Mouse (Mus musculus) limb, embryonic 14.5 days (tissue): Measurements from ENCODE around the gene Prune2. TPM values are rescaled to one million over a fixed set of nuclear protein-coding genes. Genes with fewer than 3 reads are reported as not detected.

ENCODE experiments used
- ATAC-seq: fragments of 200-750 bp; cut with Nextera tagmentation; 2 replicates; pipeline ENCODE4 v1.8.0; 2017; ENCODE audit warnings: low read depth, moderate number of reproducible peaks, moderate TSS enrichment; ENCODE audit not compliant: low FRiP score
- DNase-seq: peaks from one replicate; pipeline ENCODE4 v3.0.0-alpha.2; 2015; ENCODE audit warnings: low spot score
- H3K27ac ChIP-seq: fragments of 300-500 bp; sonication (generic); replicated peaks from 2 replicates; pipeline ENCODE4 v1.5.1; 2014; ENCODE audit warnings: low read depth, mild to moderate bottlenecking, low read length, moderate library complexity, mixed read lengths
- H3K27me3 ChIP-seq: fragments of 300-500 bp; sonication (generic); 2 replicates; pipeline ENCODE4 v1.6.1; 2014; ENCODE audit warnings: low read length, mixed read lengths; ENCODE audit not compliant: control insufficient read depth, insufficient read depth
- H3K36me3 ChIP-seq: fragments of 300-500 bp; sonication (generic); 2 replicates; pipeline ENCODE4 v1.6.1; 2014; ENCODE audit warnings: mild to moderate bottlenecking, low read length, moderate library complexity, mixed read lengths; ENCODE audit not compliant: control insufficient read depth, insufficient read depth
- H3K4me1 ChIP-seq: fragments of 300-500 bp; sonication (generic); 2 replicates; pipeline ENCODE4 v1.6.1; 2014; ENCODE audit warnings: antibody characterized with exemption, low read length, mixed read lengths; ENCODE audit not compliant: control insufficient read depth, insufficient read depth
- H3K4me2 ChIP-seq: fragments of 300-500 bp; sonication (generic); replicated peaks from 2 replicates; pipeline ENCODE4 v1.6.1; 2014; ENCODE audit warnings: low read depth, mild to moderate bottlenecking, low read length, moderate library complexity; ENCODE audit not compliant: severe bottlenecking
- H3K4me3 ChIP-seq: fragments of 300-500 bp; sonication (generic); replicated peaks from 2 replicates; pipeline ENCODE4 v1.5.1; 2014; ENCODE audit warnings: low read length
- H3K9ac ChIP-seq: fragments of 300-500 bp; sonication (generic); 2 replicates; pipeline ENCODE4 v1.6.1; 2014; ENCODE audit warnings: mild to moderate bottlenecking, low read depth, low read length, moderate library complexity; ENCODE audit not compliant: severe bottlenecking
- H3K9me3 ChIP-seq: fragments of 300-500 bp; sonication (generic); 2 replicates; pipeline ENCODE4 v1.6.1; 2016; ENCODE audit warnings: low read length; ENCODE audit not compliant: control insufficient read depth
- POLR2A ChIP-seq: fragments of 200-500 bp; IDR thresholded peaks from 2 replicates; pipeline ENCODE4 v1.8.0; 2012; ENCODE audit warnings: inconsistent platforms, mild to moderate bottlenecking, moderate library complexity, borderline replicate concordance; ENCODE audit not compliant: insufficient read depth, insufficient read length; ENCODE audit errors: extremely low read depth
- WGBS: fragments of 180-500 bp; shearing (Covaris S2); extraction: QIAGEN DNeasy Blood & Tissue Kit; methylation state at CpG from one replicate; pipeline ENCODE4 v1.1.7; 2014; 5-methylcytosine and 5-hydroxymethylcytosine counted together
- polyA plus RNA-seq, 2 experiments: library from polyadenylated mRNA; depleted of rRNA in 1 of 2; stranded (reverse) in 1 of 2; unstranded in 1 of 2; fragments of >200 nt; fragmentation: Nextera tagmentation in 1 of 2; extraction: Ambion mirVana in 1 of 2; gene quantifications; 2 replicates each; pipeline versions ENCODE4 v1.2.1 to v1.2.3; 2012 to 2014

Gene Prune2
- polyA plus RNA-seq, 2 experiments: 2.1 to 2.3 TPM

DNA sequence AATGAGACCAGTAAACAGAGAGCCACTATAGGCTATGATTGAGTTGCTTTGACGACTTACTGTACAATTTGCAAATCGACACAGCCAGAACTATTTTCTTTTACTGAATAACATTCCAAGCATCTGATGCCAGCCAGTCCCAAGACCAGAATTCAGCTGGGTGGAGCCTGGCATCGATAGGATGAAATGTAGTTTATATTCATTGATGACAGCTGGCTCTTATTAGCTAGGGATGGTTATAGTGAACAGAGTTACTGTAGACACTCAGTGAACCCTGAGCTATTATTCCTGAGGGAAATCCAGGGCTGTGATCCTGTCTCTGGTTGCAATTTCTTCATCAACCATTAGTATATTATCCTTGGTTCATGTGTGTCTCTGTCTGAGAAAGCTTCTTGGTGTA is 254.6 kb downstream of the Prune2 start:
- ATAC-seq (no peak), DNase-seq (no peak)
- Histone ChIP-seq H3K36me3 (no peaks in the 10 kb centered on the region), H3K27me3 (no peaks in the 10 kb centered on the region), H3K4me2 (no peak overlapping the region), H3K9ac (no peak overlapping the region), H3K27ac (no peak overlapping the region), H3K4me1 (peaks cover 6% of the 10 kb centered on the region), H3K4me3 (no peak overlapping the region), H3K9me3 (no peaks in the 10 kb centered on the region)
- TF ChIP-seq POLR2A: no peak
- 55% methylated on average over 3 of the region's 3 CpGs for WGBS

DNA sequence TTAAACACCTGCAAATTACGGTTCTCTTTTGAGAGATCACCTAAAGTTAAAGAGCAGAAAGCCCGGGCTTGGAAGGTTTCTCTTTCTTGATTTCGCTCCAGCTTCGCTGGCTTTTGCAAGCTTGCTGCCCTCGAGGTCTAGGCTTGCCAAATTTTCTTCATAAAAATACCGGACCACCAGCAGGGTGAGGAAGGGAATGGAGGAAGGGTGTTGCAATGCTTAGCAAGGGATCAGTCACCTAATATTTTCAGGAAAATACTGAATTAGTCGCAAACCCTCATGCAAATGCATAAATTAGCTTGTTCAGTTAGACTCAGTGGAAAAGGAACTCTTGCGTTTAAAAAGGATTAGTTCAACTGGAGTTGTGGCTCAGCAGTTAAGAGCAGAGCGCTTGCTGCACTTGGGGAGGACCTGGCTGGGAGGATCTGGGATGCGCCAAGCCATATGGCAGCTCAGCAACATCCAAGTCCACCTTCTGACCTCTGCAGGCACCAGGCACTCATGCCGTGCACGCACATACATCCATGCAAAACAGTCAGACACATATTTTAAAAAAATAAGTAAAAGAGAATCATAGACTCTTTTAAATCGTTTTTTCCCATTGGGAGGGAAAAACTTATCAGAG is 259.1 kb downstream of the Prune2 start:
- Histone ChIP-seq H3K4me1 (peaks cover 6% of the 10 kb centered on the region), H3K27ac (0 out of 2 replicates have a peak overlapping the region, but pooled peaks have one; percentile 11), H3K4me2 (no peak overlapping the region; the same call in 1 of the 2 replicates), H3K27me3 (no peaks in the 10 kb centered on the region; the same call in 1 of the 2 replicates), H3K36me3 (no peaks in the 10 kb centered on the region), H3K9ac (no peak overlapping the region), H3K4me3 (no peak overlapping the region), H3K9me3 (no peaks in the 10 kb centered on the region)
- TF ChIP-seq POLR2A: no peak
- DNase-seq (no peak), ATAC-seq (no peak)
- 49% methylated on average over 13 of the region's 13 CpGs for WGBS

DNA sequence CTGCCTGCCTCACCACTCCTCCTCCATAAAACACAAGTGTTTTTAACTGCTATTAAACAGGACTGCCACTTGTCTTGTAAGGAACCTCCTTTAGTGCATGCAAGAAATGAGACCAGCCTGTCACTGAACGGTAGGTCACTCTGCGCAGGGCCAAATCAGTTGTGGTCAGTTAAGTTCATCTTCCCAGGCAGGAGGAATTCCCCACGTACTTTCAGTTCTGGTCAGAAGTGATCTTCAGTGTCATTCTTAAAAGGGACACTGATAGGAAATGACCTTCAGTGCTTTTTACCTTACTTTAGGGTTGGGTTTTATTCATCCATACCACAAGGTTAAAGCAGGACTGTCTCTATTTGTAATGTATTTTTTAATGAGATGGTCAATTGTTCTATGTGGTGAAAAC is 262.3 kb downstream of the Prune2 start:
- ATAC-seq (no peak), DNase-seq (no peak)
- H3K4me2 ChIP-seq: no peak overlapping the region
- 77% methylated on average over 3 of the region's 3 CpGs for WGBS
- H3K27ac ChIP-seq: no peak overlapping the region
- H3K4me1 ChIP-seq: peaks cover 7% of the 10 kb centered on the region
- no peak overlapping the region for H3K4me3 ChIP-seq
- H3K36me3 ChIP-seq: no peaks in the 10 kb centered on the region
- no peaks in the 10 kb centered on the region for H3K9me3 ChIP-seq
- no peak for TF ChIP-seq POLR2A
- no peaks in the 10 kb centered on the region; the same call in 1 of the 2 replicates for H3K27me3 ChIP-seq
- no peak overlapping the region for H3K9ac ChIP-seq

DNA sequence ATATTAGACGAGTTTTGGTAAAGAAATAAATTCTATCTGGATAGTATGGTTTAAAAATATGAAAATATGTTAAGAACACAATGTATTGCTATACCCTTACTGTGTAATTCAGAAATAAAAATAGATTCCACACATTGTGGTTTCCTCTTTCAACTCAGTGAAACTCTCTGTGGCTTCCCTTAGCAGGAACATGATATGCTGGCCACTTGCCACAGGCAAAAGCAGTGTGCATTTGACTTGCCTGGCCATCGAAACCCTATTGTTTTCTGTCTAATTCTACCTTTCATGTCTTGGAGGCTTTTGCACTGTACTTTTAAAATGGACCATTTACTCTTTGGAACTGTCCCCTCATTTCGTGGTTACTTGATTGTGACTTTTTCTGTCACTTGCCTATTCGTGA is 267.9 kb downstream of the Prune2 start:
- H3K4me2 ChIP-seq: no peak overlapping the region
- no peak overlapping the region for H3K4me3 ChIP-seq
- DNase-seq (no peak), ATAC-seq (no peak)
- no peaks in the 10 kb centered on the region; the same call in 1 of the 2 replicates for H3K27me3 ChIP-seq
- 0 out of 2 replicates have a peak, but pooled peaks cover 5% of the 10 kb centered on the region for H3K9me3 ChIP-seq
- 69% methylated on average over 4 of the region's 4 CpGs for WGBS
- H3K27ac ChIP-seq: no peak overlapping the region
- H3K36me3 ChIP-seq: no peaks in the 10 kb centered on the region
- no peak overlapping the region for H3K9ac ChIP-seq
- peaks cover 15% of the 10 kb centered on the region; the same call in 1 of the 2 replicates for H3K4me1 ChIP-seq
- no peak for TF ChIP-seq POLR2A

DNA sequence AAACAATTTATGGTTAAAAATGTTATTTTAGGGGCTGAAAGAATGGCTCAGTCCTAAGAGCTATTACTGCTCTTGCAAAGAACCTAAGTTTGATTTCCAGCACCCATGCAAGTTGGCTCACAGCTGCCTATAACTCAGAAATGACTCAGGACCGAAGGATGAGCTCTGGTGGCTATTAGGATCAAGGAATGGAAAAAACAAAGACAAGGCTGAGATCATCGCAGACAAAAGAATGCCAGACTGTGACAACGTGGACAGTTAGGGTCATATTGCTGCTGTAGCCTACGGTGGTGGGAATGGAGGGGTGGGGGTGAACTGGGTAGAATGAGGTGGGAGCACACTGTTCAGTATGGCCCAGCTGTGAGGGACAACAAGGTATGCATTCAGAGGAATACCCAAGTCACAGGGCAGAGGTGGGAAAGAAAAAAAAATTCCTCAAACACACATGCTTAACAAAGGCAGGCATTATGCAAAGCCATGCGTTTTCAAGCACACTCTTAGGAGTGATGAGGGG is 269.7 kb downstream of the Prune2 start:
- no peak for TF ChIP-seq POLR2A

More for the DNA sequence above, 269.7 kb downstream of the Prune2 start:
- H3K27me3 ChIP-seq: no peaks in the 10 kb centered on the region
- no peak overlapping the region for H3K4me2 ChIP-seq
- peaks cover 15% of the 10 kb centered on the region; the same call in 1 of the 2 replicates for H3K4me1 ChIP-seq
- no peaks in the 10 kb centered on the region for H3K36me3 ChIP-seq
- no peak overlapping the region for H3K4me3 ChIP-seq
- WGBS: 66% methylated on average over 5 of the region's 5 CpGs
- peaks cover 8% of the 10 kb centered on the region; the same call in 1 of the 2 replicates for H3K9me3 ChIP-seq
- ATAC-seq: no peak
- H3K9ac ChIP-seq: no peak overlapping the region
- no peak for DNase-seq
- peak overlapping the region; percentile 65; the same call in 1 of the 2 replicates for H3K27ac ChIP-seq
